Mouse (Mus musculus) ES-Bruce4 (cell line): Measurements from ENCODE around the gene Zbtb16.

Source experiments
- CTCF ChIP-seq: IDR thresholded peaks from one replicate; pipeline ENCODE4 v1.8.1; 2011; ENCODE audit warnings: low read depth, low read length
- EP300 ChIP-seq: IDR thresholded peaks from 2 replicates; pipeline ENCODE4 v1.6.1; 2011; ENCODE audit warnings: low read depth, low read length; ENCODE audit not compliant: insufficient read depth
- POLR2A ChIP-seq: IDR thresholded peaks from one replicate; pipeline ENCODE4 v1.8.1; 2011; ENCODE audit warnings: low read length; ENCODE audit not compliant: insufficient read depth

DNA sequence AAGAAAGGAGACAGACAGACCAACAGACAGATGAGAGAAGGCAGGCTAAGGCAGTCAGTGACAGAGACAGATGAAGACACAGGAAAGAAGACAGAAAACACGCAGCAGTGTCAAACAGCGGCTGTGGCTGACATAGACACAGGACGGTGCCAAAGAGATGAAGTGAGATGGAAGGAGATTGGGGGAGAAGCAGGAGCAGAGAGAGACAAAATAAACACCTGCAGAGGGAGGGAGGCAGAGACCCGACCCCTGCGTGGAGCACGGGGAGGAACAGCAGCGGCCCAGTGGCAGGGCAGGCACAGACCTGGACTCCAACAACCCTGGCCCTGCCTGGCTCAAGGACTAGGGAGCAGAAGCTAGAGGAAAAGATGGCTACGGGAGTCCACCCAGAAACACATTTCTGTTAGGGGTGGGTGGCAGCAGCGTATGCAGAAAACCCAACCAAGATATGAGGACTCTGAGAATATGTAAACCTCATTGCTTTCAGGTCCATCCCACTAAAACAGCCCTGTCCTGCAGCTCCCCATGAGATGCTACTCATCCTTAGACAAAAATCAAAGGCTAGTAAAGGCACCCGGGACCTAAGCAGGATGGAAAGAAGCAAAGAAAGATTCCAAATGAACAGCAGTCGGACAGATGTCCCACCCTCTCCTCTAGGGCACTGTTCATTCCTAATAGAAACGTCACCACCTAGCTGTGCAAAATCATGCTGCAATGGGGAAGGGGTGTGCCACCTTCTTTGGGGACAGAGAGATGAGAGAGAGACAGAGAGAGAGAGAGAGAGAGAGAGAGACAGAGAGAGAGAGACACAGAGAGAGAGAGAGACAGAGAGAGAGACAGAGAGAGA, 100.3 kb downstream of the Zbtb16 start:
- TF ChIP-seq EP300 (no peak), POLR2A (no peak), CTCF (no peak)
